Mouse (Mus musculus) thymus, postnatal 4 days (tissue): ENCODE results near the gene Brk1.

Source experiments
- DNase-seq: peaks from one replicate; pipeline ENCODE4 v3.0.0; 2021

The Brk1 gene

DNA sequence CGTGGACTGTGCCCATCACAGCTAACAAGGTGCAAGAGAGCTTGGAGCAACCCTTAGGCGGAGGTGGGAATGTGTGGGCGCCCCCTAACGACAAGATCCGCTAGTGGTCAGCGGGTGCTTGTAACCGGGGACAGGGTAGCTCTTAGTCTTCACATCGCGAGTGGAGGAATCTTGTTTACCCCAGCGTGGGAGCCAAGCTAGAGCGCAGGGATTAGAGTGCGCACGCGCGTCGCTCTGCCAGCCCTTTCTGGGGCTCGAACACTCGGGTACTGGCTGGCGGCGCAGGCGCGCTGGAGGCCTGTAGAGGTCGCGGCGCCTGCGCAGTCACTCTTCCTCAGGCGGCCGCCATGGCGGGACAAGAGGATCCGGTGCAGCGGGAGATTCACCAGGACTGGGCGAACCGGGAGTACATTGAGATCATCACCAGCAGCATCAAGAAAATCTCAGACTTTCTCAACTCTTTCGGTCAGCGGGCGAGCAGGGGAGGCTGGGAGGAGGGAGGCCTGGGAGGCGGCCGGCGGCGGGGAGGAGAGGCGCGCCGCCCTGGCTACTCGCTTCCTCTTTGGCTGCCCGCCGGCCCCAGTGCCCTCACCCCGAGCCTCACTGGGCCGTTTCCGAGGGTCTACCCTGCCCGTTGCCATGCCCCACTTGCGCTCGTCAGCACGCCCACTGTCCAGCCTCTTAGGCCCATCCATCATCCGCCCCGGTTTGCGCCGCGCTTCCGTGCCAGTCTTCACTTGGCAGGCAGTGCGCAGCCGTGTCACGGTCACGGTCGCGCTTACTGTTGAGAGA is at the start of gene Brk1:
Gene Brk1, plus strand, starts transcription at position 341 of the 792 bp plus-strand sequence.
- peak; percentile 91 for DNase-seq

- no peak for DNase-seq
Measured at GRCm38 (mm10) chr6:113559736-113560135, 44.8 kb upstream of the Brk1 start.

- no peak for DNase-seq
Measured at GRCm38 (mm10) chr6:113564557-113564956, 40.0 kb upstream of the Brk1 start.

GRCm38 (mm10) chr6:113576044-113576443 is 28.5 kb upstream of the Brk1 start:
- no peak for DNase-seq

DNA sequence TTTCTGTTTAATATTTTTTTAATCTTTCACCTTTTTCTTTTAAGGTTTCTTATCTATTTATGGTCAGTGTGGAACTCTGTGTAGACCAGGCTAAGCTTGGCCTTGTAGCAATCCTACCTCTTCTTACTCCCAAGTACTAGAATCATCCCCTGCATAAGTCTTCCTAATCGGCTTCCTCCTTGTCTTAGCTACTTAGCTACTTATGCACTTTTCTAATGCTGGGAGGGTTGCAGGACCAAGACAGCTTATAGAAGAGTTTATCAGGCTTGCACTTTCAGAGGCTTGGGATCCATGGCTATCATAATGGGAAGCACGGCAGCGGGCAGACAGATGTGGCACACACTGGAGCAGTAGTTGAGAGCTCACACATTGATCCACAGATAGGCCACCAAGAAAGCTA is 25.3 kb upstream of the Brk1 start:
- DNase-seq, result no peak

- DNase-seq, result no peak
Measured at GRCm38 (mm10) chr6:113583023-113583422, 21.5 kb upstream of the Brk1 start.

GRCm38 (mm10) chr6:113585065-113585464 is 19.5 kb upstream of the Brk1 start:
- DNase-seq, result no peak

- DNase-seq, result no peak
Measured at GRCm38 (mm10) chr6:113586466-113587183, 17.9 kb upstream of the Brk1 start.

DNA sequence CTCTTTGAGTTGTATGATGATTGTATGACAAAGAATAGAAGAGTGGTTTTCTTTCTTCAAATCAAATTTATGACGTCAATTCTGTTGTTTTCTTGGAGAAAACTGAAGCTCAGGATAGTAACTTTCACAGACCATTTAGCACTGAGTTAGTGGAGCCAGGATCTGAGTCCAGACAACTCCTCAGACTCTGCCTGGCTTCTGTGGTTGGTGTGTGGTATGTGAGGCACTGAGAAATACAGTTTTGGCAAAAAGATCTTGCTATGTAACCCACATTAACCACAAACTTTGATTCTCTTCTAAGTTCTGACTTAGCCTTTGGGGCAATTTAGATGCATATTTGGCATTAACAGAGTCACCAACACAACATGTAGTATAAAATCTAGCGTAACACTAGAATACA is 11.9 kb upstream of the Brk1 start:
- no peak for DNase-seq

DNA sequence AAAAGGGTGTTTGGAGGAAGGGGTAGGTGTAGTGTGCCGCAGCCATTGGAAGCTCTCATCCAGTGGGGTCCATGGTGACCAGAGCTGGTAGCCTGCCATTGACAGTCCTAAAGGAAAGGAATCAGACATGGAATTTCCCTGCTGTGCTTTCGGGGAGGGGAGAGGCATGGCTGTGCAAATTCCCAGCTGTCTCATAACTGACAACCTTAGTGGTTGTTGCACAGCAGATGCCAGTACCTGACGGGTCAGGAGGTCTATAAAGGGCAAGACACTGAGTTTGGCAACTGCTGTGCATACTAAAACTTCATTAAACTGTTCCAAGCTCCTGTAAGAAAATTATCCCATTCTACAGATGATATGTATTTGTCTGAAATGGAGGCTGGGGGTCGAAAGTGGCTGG is 6.6 kb upstream of the Brk1 start:
- no peak for DNase-seq

GRCm38 (mm10) chr6:113599833-113600232 is 4.7 kb upstream of the Brk1 start:
- DNase-seq, result no peak

GRCm38 (mm10) chr6:113600543-113601139 is 3.9 kb upstream of the Brk1 start, which contains the start of gene Fancd2os:
TSS of gene Fancd2os (minus strand) at chr6:113600715.
- no peak for DNase-seq

DNA sequence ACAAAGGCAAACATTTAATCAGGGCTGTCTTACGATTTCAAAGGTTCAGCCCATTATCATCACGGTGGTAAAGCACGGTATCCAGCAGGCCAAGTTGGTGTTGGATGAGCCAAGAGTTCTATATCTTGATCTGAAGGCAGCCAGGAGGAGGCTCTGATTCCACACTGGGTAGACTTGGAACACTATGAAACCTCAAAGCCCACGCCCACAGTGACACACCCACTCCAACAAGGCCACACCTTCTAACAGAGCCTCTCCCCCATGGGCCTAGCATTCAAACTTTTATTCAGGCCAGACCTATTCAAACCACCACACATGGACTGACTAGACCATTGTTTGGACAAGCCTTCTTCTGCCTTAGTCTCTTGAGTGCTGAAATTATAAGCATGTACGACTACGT is 1.8 kb upstream of the Brk1 start:
- DNase-seq, result no peak

DNA sequence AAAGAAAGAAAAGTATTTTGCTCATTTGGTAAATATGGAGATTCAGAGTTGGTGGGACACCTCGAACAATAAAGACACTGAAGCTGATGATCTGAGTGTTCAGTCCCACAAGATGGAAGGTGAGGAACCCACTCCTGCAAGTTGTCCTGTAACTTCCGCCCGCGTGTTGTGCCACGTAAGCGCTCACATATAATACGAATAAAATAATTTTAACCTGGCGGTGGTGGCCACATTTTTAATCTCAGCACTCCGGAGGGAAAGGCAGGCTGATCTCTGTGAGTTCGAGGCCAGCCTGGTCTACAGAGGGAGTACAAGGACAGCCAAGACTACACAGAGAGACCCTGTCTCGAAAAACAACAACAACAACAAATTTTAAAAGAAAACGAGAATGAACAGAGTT is 579 bp upstream of the Brk1 start:
- no peak for DNase-seq

DNA sequence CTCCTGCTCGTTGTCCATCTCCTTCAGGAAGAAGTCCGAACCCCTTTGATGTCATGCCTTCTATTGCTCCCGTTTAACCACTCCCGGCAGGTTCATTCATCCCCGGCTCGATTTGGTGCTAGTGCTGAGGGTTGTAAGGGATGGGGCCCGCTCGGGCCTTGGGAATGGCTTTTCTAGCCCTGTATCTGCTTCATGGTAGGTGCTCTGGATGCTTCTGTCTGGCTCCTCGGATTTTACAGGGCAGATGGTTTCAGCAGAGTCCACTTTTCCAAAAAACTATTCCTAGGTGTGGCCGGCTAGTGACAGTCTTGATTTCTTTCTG is 613 bp downstream of the Brk1 start:
- no peak for DNase-seq

DNA sequence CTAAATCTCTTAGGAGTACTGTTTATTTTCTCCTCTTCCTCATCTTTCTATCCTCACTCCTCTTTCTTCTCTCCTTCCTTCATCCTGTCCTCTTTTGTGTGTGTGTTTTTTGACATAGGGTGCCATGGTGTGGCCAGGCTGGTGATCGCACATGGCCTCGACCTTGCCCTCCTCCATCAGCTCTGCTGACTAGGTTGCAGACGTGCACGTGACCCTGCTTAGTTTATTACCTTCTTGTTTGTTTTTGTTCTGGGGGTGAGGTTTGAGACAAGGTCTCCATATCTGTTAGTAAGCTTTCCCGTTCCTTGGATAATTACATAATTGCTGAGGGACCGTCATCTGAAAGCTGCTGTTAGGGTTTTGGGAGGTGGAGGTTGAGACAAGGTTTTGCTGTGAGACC is 4.3 kb downstream of the Brk1 start:
- no peak for DNase-seq

DNA sequence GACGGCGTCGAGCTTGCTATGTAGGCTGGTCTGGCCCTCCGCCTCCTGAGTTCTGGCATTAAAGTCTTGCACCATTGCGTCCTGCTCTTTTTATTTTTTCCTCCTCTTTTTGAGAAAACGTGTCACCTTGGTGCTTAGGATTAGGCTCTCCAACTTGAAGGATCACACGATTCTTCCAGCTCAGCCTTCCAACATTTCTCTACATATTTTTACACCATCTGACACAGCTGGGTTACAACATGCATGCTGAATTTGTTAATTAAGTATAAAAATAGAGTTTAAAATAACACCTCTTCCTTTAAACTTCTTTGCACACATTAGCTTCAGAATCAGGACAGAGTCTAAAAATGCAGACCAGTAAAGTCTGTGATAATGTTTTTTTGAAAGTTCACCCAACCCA is 4.7 kb downstream of the Brk1 start:
- no peak for DNase-seq

GRCm38 (mm10) chr6:113612258-113612969 is 7.8 kb downstream of the Brk1 start:
- DNase-seq, result no peak

GRCm38 (mm10) chr6:113614152-113614551 is 9.6 kb downstream of the Brk1 start:
- no peak for DNase-seq

- DNase-seq, result no peak
Measured at GRCm38 (mm10) chr6:113614997-113615396, 10.4 kb downstream of the Brk1 start.

- DNase-seq, result no peak
Measured at GRCm38 (mm10) chr6:113615489-113615888, 10.9 kb downstream of the Brk1 start.

DNA sequence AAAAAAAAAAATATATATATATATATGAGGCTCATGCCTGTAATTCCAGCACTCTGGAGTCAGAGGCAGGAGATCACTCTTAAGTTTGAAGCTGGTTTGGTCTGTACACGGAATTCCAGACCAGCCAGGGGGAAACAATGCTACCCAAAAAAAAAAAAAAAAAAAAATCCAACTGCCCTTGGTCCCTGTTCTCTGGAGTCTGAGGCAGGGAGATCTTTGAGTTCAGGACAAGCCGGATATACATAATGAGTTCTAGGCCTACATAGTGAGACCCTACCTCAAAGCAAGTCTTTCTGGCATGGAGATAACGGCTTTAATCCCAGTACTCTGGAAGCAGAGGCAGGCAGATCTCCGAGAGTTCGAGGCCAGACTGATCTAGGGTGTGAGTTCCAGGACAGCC is 18.8 kb downstream of the Brk1 start:
- DNase-seq, result no peak

- peak; percentile 94 for DNase-seq
Measured at GRCm38 (mm10) chr6:113623941-113624751, 19.6 kb downstream of the Brk1 start, which contains the start of gene Vhl. TSS of gene Vhl (plus strand) at chr6:113623959.
